Mouse (Mus musculus): ENCODE measurements around the gene Gm13288. TPM values are rescaled to one million over a fixed set of nuclear protein-coding genes. Genes with fewer than 3 reads are reported as not detected.
A peak's percentile ranks its signal among the peaks of the same experiment; 100 is the strongest.
"Not testable (repeated sequence)": the region's sequence is repeated elsewhere in the genome, so short reads cannot be mapped to it uniquely, and the experiment has no call there.

The Gm13288 gene
- polyA plus RNA-seq, 1 experiment from 2014 or later, result 0.21 TPM

DNA sequence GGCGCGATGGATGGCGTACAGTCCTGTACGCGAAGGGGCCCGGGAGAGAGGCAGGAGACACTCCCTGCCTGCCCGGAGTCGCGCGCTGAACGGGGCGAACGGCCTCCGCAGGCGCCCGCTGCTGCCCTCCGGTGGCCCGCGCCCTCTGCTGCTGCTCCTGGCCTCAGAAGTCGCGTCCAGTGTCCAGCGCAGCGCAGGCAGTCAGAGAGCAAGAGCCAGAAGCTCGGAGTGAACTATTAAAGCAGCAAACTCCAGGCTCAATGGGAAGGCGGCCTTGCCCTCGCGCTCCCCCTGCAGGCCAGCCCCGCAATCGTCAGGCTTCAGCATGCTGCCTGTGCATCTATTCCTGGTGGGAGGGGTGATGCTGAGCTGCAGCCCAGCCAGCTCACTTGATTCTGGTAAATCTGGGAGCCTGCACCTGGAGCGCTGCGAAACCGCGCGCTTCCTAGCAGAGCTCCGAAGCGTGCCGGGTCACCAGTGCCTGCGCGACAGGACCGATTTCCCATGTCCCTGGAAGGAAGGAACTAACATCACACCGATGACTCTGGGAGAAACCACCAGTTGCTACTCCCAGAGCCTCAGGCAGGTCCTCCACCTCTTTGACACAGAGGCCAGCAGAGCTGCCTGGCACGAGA is 41.8 kb upstream of the Gm13288 start:
- peak; percentile 85 for DNase-seq (ENCODE audit: low spot score)
- WGBS, result 6% methylated on average over 12 of the region's 42 CpGs
- H3K9me3 ChIP-seq (ENCODE audit: control insufficient read depth, low read length); H3K36me3 ChIP-seq (ENCODE audit: control insufficient read depth, insufficient read depth, low read length); H3K27me3 ChIP-seq (replicated peaks; ENCODE audit: control insufficient read depth, insufficient read depth, low read length); H3K4me1 ChIP-seq (ENCODE audit: control insufficient read depth, insufficient read depth, low read length); ATAC-seq (ENCODE audit: low read depth): not testable (repeated sequence)
- Histone ChIP-seq H3K4me2 (ENCODE audit: low read depth, low read length) (peak overlapping the region; percentile 49), H3K4me3 (ENCODE audit: low read depth, low read length) (peak overlapping the region; percentile 35), H3K9ac (ENCODE audit: low read depth, low read length) (peak overlapping the region; percentile 53; the same call in 1 of the 2 replicates), H3K27ac (replicated peaks; ENCODE audit: low read depth, low read length) (peak overlapping the region; percentile 52; the same call in 1 of the 2 replicates)

DNA sequence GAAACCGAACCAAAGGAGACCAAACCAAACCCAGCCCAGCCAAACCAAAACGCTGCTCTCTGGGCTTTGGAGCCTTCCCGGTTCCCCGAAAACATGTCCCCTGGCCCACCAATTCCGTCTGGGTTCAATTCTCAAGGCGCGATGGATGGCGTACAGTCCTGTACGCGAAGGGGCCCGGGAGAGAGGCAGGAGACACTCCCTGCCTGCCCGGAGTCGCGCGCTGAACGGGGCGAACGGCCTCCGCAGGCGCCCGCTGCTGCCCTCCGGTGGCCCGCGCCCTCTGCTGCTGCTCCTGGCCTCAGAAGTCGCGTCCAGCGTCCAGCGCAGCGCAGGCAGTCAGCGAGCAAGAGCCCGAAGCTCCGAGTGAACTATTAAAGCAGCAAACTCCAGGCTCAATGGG is 31.8 kb upstream of the Gm13288 start, which contains the start of gene Gm13290:
TSS of gene Gm13290 (plus strand) at position 301 of the 400 bp plus-strand sequence.
- DNase-seq (ENCODE audit: low spot score); H3K4me3 ChIP-seq (ENCODE audit: low read depth, low read length); H3K9ac ChIP-seq (ENCODE audit: low read depth, low read length); H3K9me3 ChIP-seq (ENCODE audit: control insufficient read depth, low read length); H3K36me3 ChIP-seq (ENCODE audit: control insufficient read depth, insufficient read depth, low read length); H3K4me1 ChIP-seq (ENCODE audit: control insufficient read depth, insufficient read depth, low read length); H3K4me2 ChIP-seq (ENCODE audit: low read depth, low read length); ATAC-seq (ENCODE audit: low read depth); H3K27ac ChIP-seq (replicated peaks; ENCODE audit: low read depth, low read length); H3K27me3 ChIP-seq (replicated peaks; ENCODE audit: control insufficient read depth, insufficient read depth, low read length): not testable (repeated sequence)
- WGBS, result no CpG with 5 or more reads among the region's 32 CpGs

- not testable (repeated sequence) for ATAC-seq (ENCODE audit: low read depth); H3K27me3 ChIP-seq (replicated peaks; ENCODE audit: control insufficient read depth, insufficient read depth, low read length); H3K9me3 ChIP-seq (ENCODE audit: control insufficient read depth, low read length); H3K4me1 ChIP-seq (ENCODE audit: control insufficient read depth, insufficient read depth, low read length); H3K36me3 ChIP-seq (ENCODE audit: control insufficient read depth, insufficient read depth, low read length); H3K4me3 ChIP-seq (ENCODE audit: low read depth, low read length); H3K9ac ChIP-seq (ENCODE audit: low read depth, low read length); H3K4me2 ChIP-seq (ENCODE audit: low read depth, low read length); DNase-seq (ENCODE audit: low spot score); H3K27ac ChIP-seq (replicated peaks; ENCODE audit: low read depth, low read length)
- no CpG with 5 or more reads among the region's 29 CpGs for WGBS
These were observed 28.7 kb upstream of the Gm13288 start, which contains the start of gene Gm13289 for GRCm38 (mm10) chr4:88776622-88777021. Gm13289 (plus strand) TSS chr4:88776922.

GRCm38 (mm10) chr4:88779550-88779949 is 25.8 kb upstream of the Gm13288 start, which contains the start of gene Gm13272:
Gm13272 (plus strand) TSS chr4:88779850.
- ATAC-seq (ENCODE audit: low read depth); H3K27ac ChIP-seq (replicated peaks; ENCODE audit: low read depth, low read length); H3K9ac ChIP-seq (ENCODE audit: low read depth, low read length); H3K9me3 ChIP-seq (ENCODE audit: control insufficient read depth, low read length); H3K4me1 ChIP-seq (ENCODE audit: control insufficient read depth, insufficient read depth, low read length); DNase-seq (ENCODE audit: low spot score); H3K36me3 ChIP-seq (ENCODE audit: control insufficient read depth, insufficient read depth, low read length); H3K4me3 ChIP-seq (ENCODE audit: low read depth, low read length); H3K27me3 ChIP-seq (replicated peaks; ENCODE audit: control insufficient read depth, insufficient read depth, low read length); H3K4me2 ChIP-seq (ENCODE audit: low read depth, low read length): not testable (repeated sequence)
- no CpG with 5 or more reads among the region's 29 CpGs for WGBS

GRCm38 (mm10) chr4:88780320-88780719 is 25.0 kb upstream of the Gm13288 start:
- H3K27ac ChIP-seq (replicated peaks; ENCODE audit: low read depth, low read length); H3K4me3 ChIP-seq (ENCODE audit: low read depth, low read length); H3K4me1 ChIP-seq (ENCODE audit: control insufficient read depth, insufficient read depth, low read length); H3K27me3 ChIP-seq (replicated peaks; ENCODE audit: control insufficient read depth, insufficient read depth, low read length); ATAC-seq (ENCODE audit: low read depth); H3K36me3 ChIP-seq (ENCODE audit: control insufficient read depth, insufficient read depth, low read length); H3K9ac ChIP-seq (ENCODE audit: low read depth, low read length); H3K4me2 ChIP-seq (ENCODE audit: low read depth, low read length); H3K9me3 ChIP-seq (ENCODE audit: control insufficient read depth, low read length); DNase-seq (ENCODE audit: low spot score): not testable (repeated sequence)
- WGBS, result 47% methylated on average over 10 of the region's 18 CpGs

DNA sequence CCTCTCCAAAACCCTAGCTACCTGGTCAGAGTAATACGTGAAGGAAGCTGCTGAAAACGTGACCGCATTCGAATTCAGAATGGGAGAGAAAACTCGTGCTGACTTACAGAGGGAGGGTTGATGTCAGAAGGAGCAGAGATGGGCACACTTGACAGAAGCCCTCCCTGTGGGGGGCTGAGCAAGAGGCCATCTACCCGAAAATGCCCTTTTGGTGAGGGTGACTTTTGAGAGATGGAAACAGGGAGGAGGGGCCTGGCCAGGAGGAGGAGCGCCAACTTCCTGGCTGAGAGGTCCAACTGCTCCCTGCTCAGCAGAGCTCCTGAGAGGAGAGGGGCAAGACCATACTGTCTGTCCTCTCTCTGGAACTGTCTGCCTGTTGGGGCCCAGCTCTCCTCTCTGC is 23.5 kb upstream of the Gm13288 start, which contains the start of gene Ifnz:
TSS of gene Ifnz (plus strand) at position 301 of the 400 bp plus-strand sequence.
- not testable (repeated sequence) for H3K9me3 ChIP-seq (ENCODE audit: control insufficient read depth, low read length); ATAC-seq (ENCODE audit: low read depth); H3K27ac ChIP-seq (replicated peaks; ENCODE audit: low read depth, low read length); H3K27me3 ChIP-seq (replicated peaks; ENCODE audit: control insufficient read depth, insufficient read depth, low read length); DNase-seq (ENCODE audit: low spot score); H3K36me3 ChIP-seq (ENCODE audit: control insufficient read depth, insufficient read depth, low read length); H3K9ac ChIP-seq (ENCODE audit: low read depth, low read length); H3K4me1 ChIP-seq (ENCODE audit: control insufficient read depth, insufficient read depth, low read length)
- peak within 1 kb of the TSS; percentile 20; the same call in 1 of the 2 replicates for H3K4me3 ChIP-seq (ENCODE audit: low read depth, low read length)
- H3K4me2 ChIP-seq (ENCODE audit: low read depth, low read length), result peak within 1 kb of the TSS; percentile 36; the same call in 1 of the 2 replicates
- WGBS, result 30% methylated on average over 4 of the region's 7 CpGs

DNA sequence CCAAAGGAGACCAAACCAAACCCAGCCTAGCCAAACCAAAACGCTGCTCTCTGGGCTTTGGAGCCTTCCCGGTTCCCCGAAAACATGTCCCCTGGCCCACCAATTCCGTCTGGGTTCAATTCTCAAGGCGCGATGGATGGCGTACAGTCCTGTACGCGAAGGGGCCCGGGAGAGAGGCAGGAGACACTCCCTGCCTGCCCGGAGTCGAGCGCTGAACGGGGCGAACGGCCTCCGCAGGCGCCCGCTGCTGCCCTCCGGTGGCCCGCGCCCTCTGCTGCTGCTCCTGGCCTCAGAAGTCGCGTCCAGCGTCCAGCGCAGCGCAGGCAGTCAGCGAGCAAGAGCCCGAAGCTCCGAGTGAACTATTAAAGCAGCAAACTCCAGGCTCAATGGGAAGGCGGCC is 23.0 kb upstream of the Gm13288 start:
- H3K36me3 ChIP-seq (ENCODE audit: control insufficient read depth, insufficient read depth, low read length); H3K27me3 ChIP-seq (replicated peaks; ENCODE audit: control insufficient read depth, insufficient read depth, low read length); H3K9ac ChIP-seq (ENCODE audit: low read depth, low read length); H3K27ac ChIP-seq (replicated peaks; ENCODE audit: low read depth, low read length); H3K4me1 ChIP-seq (ENCODE audit: control insufficient read depth, insufficient read depth, low read length); DNase-seq (ENCODE audit: low spot score); H3K9me3 ChIP-seq (ENCODE audit: control insufficient read depth, low read length); ATAC-seq (ENCODE audit: low read depth): not testable (repeated sequence)
- Histone ChIP-seq H3K4me3 (ENCODE audit: low read depth, low read length) (peak overlapping the region; percentile 20; the same call in 1 of the 2 replicates), H3K4me2 (ENCODE audit: low read depth, low read length) (peak overlapping the region; percentile 36; the same call in 1 of the 2 replicates)
- WGBS, result no CpG with 5 or more reads among the region's 31 CpGs

- not testable (repeated sequence) for H3K27me3 ChIP-seq (replicated peaks; ENCODE audit: control insufficient read depth, insufficient read depth, low read length); ATAC-seq (ENCODE audit: low read depth); H3K4me1 ChIP-seq (ENCODE audit: control insufficient read depth, insufficient read depth, low read length); H3K9ac ChIP-seq (ENCODE audit: low read depth, low read length); H3K9me3 ChIP-seq (ENCODE audit: control insufficient read depth, low read length); H3K27ac ChIP-seq (replicated peaks; ENCODE audit: low read depth, low read length); H3K36me3 ChIP-seq (ENCODE audit: control insufficient read depth, insufficient read depth, low read length); H3K4me2 ChIP-seq (ENCODE audit: low read depth, low read length); H3K4me3 ChIP-seq (ENCODE audit: low read depth, low read length); DNase-seq (ENCODE audit: low spot score)
- no CpG with 5 or more reads among the region's 27 CpGs for WGBS
These were observed 19.9 kb upstream of the Gm13288 start, which contains the start of gene Gm13276 for GRCm38 (mm10) chr4:88785409-88785808. Gm13276 (plus strand) TSS chr4:88785709.

GRCm38 (mm10) chr4:88788402-88788801 is 16.9 kb upstream of the Gm13288 start, which contains the start of gene Gm13277:
Gm13277 (plus strand) TSS chr4:88788632.
- not testable (repeated sequence) for H3K4me3 ChIP-seq (ENCODE audit: low read depth, low read length); H3K4me1 ChIP-seq (ENCODE audit: control insufficient read depth, insufficient read depth, low read length); H3K27ac ChIP-seq (replicated peaks; ENCODE audit: low read depth, low read length); ATAC-seq (ENCODE audit: low read depth); H3K36me3 ChIP-seq (ENCODE audit: control insufficient read depth, insufficient read depth, low read length); H3K9ac ChIP-seq (ENCODE audit: low read depth, low read length); H3K4me2 ChIP-seq (ENCODE audit: low read depth, low read length); DNase-seq (ENCODE audit: low spot score); H3K27me3 ChIP-seq (replicated peaks; ENCODE audit: control insufficient read depth, insufficient read depth, low read length); H3K9me3 ChIP-seq (ENCODE audit: control insufficient read depth, low read length)
- WGBS, result no CpG with 5 or more reads among the region's 28 CpGs
